Mouse (Mus musculus): ENCODE measurements around the gene C5ar2. TPM values are rescaled to one million over a fixed set of nuclear protein-coding genes. Genes with fewer than 3 reads are reported as not detected.
A peak's percentile ranks its signal among the peaks of the same experiment; 100 is the strongest.

Gene C5ar2
- total and polyA plus RNA-seq, 2 experiments from 2014 or later: 0.18 TPM; not detected in 1

DNA sequence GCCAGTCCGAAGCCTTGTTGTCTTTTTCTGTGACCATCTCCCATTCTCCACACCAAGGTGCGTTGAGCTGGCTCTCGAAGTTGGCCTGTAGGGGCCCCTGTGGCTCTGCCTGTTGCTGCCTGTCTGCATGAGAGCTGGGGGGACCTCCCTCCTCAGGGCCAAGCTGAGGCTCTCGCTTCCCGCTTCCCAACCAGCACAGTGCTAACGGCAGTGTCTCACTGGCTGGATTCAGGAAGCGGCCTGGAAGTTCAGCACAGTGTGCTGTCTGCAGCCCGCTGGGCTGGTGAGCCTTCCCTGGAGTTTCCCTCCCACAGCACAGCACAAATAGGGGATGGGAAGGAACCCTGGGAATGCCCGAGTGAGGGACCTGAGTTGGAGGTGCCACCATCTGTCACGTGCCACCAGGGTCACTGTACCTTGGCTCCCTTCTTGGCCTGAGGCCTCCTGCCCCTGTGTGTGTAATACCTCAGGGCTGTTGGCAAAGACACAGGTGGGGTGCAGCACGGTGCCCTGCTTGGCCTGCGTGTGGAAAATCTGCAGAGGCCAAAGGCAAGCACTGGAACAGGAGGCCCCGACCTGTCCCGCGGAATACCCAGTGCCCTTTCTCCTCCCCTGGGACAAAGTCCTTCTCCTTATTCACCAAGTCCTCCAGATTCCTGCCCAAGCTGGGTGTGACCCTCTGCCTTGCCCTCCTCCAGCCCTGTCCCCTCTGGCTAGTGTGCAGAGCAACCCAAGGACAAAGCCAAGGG lies 41.0 kb downstream of the C5ar2 start:
- peak; percentile 7; the same call in 1 of the 2 replicates for TF ChIP-seq CTCF (IDR thresholded peaks at IDR 0.05; ENCODE audit: low read depth)
- H3K4me3 ChIP-seq (ENCODE audit: low read length): no peak overlapping the region
- H3K4me2 ChIP-seq (ENCODE audit: low read depth, low read length): no peak overlapping the region
- peaks cover 58% of the 10 kb centered on the region for H3K36me3 ChIP-seq (ENCODE audit: insufficient read depth, low read length)
- ATAC-seq: no peak
- H3K27me3 ChIP-seq (ENCODE audit: insufficient read depth, low read length): no peaks in the 10 kb centered on the region
- H3K27ac ChIP-seq: no peak overlapping the region
- no peak overlapping the region for H3K9ac ChIP-seq (replicated peaks; ENCODE audit: low read length)
- no peaks in the 10 kb centered on the region for H3K9me3 ChIP-seq (ENCODE audit: low read length)
- DNase-seq (ENCODE audit: low spot score): no peak
- 85% methylated on average over 15 of the region's 15 CpGs for WGBS
- no peaks in the 10 kb centered on the region for H3K4me1 ChIP-seq (ENCODE audit: insufficient read depth, low read length)

GRCm38 (mm10) chr7:16201136-16201535 lies 42.8 kb downstream of the C5ar2 start:
- no peak overlapping the region for H3K4me2 ChIP-seq (ENCODE audit: low read depth, low read length)
- H3K9me3 ChIP-seq (ENCODE audit: low read length): no peaks in the 10 kb centered on the region
- H3K4me1 ChIP-seq (ENCODE audit: insufficient read depth, low read length): no peaks in the 10 kb centered on the region
- no peak overlapping the region for H3K4me3 ChIP-seq (ENCODE audit: low read length)
- H3K36me3 ChIP-seq (ENCODE audit: insufficient read depth, low read length): peaks cover 62% of the 10 kb centered on the region
- DNase-seq (ENCODE audit: low spot score): no peak
- 80% methylated on average over 6 of the region's 6 CpGs for WGBS
- no peak for TF ChIP-seq CTCF (IDR thresholded peaks at IDR 0.05; ENCODE audit: low read depth)
- ATAC-seq: no peak
- H3K9ac ChIP-seq (replicated peaks; ENCODE audit: low read length): no peak overlapping the region
- H3K27me3 ChIP-seq (ENCODE audit: insufficient read depth, low read length): no peaks in the 10 kb centered on the region
- H3K27ac ChIP-seq: no peak overlapping the region

GRCm38 (mm10) chr7:16198540-16198939 lies 45.4 kb downstream of the C5ar2 start:
- Histone ChIP-seq H3K4me3 (ENCODE audit: low read length) (no peak overlapping the region), H3K4me2 (ENCODE audit: low read depth, low read length) (no peak overlapping the region), H3K4me1 (ENCODE audit: insufficient read depth, low read length) (no peaks in the 10 kb centered on the region), H3K27me3 (ENCODE audit: insufficient read depth, low read length) (no peaks in the 10 kb centered on the region), H3K9ac (replicated peaks; ENCODE audit: low read length) (no peak overlapping the region), H3K27ac (no peak overlapping the region), H3K36me3 (ENCODE audit: insufficient read depth, low read length) (peaks cover 46% of the 10 kb centered on the region), H3K9me3 (ENCODE audit: low read length) (no peaks in the 10 kb centered on the region)
- 87% methylated on average over 11 of the region's 11 CpGs for WGBS
- no peak for ATAC-seq
- no peak for DNase-seq (ENCODE audit: low spot score)
- no peak for TF ChIP-seq CTCF (IDR thresholded peaks at IDR 0.05; ENCODE audit: low read depth)

- H3K9ac ChIP-seq (replicated peaks; ENCODE audit: low read length): no peak overlapping the region
- H3K4me1 ChIP-seq (ENCODE audit: insufficient read depth, low read length): no peaks in the 10 kb centered on the region
- peaks cover 39% of the 10 kb centered on the region for H3K36me3 ChIP-seq (ENCODE audit: insufficient read depth, low read length)
- ATAC-seq (no peak), DNase-seq (ENCODE audit: low spot score) (no peak)
- no peak overlapping the region for H3K27ac ChIP-seq
- H3K9me3 ChIP-seq (ENCODE audit: low read length): no peaks in the 10 kb centered on the region
- H3K27me3 ChIP-seq (ENCODE audit: insufficient read depth, low read length): no peaks in the 10 kb centered on the region
- WGBS: 91% methylated on average over 5 of the region's 5 CpGs
- H3K4me2 ChIP-seq (ENCODE audit: low read depth, low read length): no peak overlapping the region
- no peak for TF ChIP-seq CTCF (IDR thresholded peaks at IDR 0.05; ENCODE audit: low read depth)
- no peak overlapping the region for H3K4me3 ChIP-seq (ENCODE audit: low read length)
These were observed 46.8 kb downstream of the C5ar2 start for GRCm38 (mm10) chr7:16197166-16197565.

DNA sequence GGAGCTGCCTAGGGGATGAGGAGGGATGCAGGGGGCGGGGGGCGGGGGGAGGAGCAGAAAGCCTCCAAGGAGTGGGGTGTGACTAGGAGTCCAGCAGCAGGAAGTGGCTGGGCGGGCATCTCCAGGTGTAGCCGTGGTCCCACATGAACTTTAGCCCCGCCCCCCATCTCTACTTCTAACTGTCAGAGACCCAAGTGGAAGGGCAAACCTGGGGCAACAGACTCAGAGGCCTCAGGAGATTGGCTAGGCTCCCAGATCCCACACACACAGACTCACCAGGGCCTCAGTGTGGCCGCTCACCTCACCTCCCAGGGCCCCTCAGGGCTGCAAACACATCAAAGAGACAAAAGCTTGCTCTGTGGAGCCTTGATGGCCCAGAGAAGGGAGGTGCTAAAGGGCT lies 47.3 kb downstream of the C5ar2 start:
- Histone ChIP-seq H3K4me2 (ENCODE audit: low read depth, low read length) (no peak overlapping the region), H3K9ac (replicated peaks; ENCODE audit: low read length) (no peak overlapping the region), H3K4me1 (ENCODE audit: insufficient read depth, low read length) (no peaks in the 10 kb centered on the region), H3K4me3 (ENCODE audit: low read length) (no peak overlapping the region), H3K27me3 (ENCODE audit: insufficient read depth, low read length) (no peaks in the 10 kb centered on the region), H3K27ac (no peak overlapping the region), H3K9me3 (ENCODE audit: low read length) (no peaks in the 10 kb centered on the region), H3K36me3 (ENCODE audit: insufficient read depth, low read length) (peaks cover 35% of the 10 kb centered on the region)
- TF ChIP-seq CTCF (IDR thresholded peaks at IDR 0.05; ENCODE audit: low read depth): no peak
- 79% methylated on average over 6 of the region's 6 CpGs for WGBS
- DNase-seq (ENCODE audit: low spot score): no peak
- no peak for ATAC-seq

DNA sequence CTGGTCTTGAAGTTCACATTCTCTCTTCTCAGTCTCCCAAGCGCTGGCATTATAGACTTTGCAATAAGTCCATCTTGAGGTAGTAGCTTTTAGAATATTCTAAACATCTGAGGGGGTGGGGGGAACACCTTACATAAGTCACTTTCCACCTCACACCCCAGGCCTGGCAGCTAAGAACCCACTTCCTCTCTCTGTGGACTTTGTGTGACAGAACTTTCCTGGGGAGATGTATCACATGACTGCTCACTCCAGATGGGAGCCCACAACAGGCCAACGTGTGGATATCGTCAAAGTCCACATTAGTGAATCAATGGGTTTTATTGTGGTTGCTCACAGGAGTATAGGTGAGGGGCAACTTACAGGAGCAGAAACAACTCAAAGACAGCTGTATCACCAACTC lies 50.3 kb downstream of the C5ar2 start:
- H3K4me2 ChIP-seq (ENCODE audit: low read depth, low read length): no peak overlapping the region
- no peaks in the 10 kb centered on the region for H3K27me3 ChIP-seq (ENCODE audit: insufficient read depth, low read length)
- no peaks in the 10 kb centered on the region for H3K4me1 ChIP-seq (ENCODE audit: insufficient read depth, low read length)
- ATAC-seq (no peak), DNase-seq (ENCODE audit: low spot score) (no peak)
- no peak overlapping the region for H3K4me3 ChIP-seq (ENCODE audit: low read length)
- H3K9ac ChIP-seq (replicated peaks; ENCODE audit: low read length): no peak overlapping the region
- no peak overlapping the region for H3K27ac ChIP-seq
- 56% methylated on average over 3 of the region's 3 CpGs for WGBS
- H3K9me3 ChIP-seq (ENCODE audit: low read length): no peaks in the 10 kb centered on the region
- TF ChIP-seq CTCF (IDR thresholded peaks at IDR 0.05; ENCODE audit: low read depth): no peak
- H3K36me3 ChIP-seq (ENCODE audit: insufficient read depth, low read length): peaks cover 18% of the 10 kb centered on the region

DNA sequence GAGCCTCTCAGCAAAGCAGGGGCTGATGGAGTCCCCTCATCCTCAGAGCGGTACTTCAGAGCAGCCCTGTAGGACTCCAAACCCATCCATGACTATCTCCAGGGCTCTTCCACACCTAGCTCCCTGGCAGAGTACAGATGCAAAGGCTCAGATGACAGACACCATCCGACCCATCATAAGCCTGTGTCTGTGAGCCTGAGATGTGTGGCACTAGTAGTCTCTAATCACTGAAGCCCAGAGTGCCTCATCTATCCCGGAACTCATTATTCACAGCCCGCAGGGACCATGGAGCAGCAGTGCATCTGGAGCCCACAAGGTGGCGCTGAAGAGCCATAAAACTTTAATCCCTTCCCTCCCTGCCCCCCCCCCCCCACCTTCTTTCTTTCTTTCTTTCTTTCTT lies 51.6 kb downstream of the C5ar2 start:
- H3K4me2 ChIP-seq (ENCODE audit: low read depth, low read length): no peak overlapping the region
- H3K27me3 ChIP-seq (ENCODE audit: insufficient read depth, low read length): no peaks in the 10 kb centered on the region
- WGBS: 15% methylated on average over 5 of the region's 5 CpGs
- ATAC-seq (peak; percentile 60), DNase-seq (ENCODE audit: low spot score) (peak; percentile 86)
- no peak overlapping the region for H3K27ac ChIP-seq
- H3K4me1 ChIP-seq (ENCODE audit: insufficient read depth, low read length): no peaks in the 10 kb centered on the region
- H3K9ac ChIP-seq (replicated peaks; ENCODE audit: low read length): no peak overlapping the region
- no peaks in the 10 kb centered on the region for H3K9me3 ChIP-seq (ENCODE audit: low read length)
- no peak overlapping the region for H3K4me3 ChIP-seq (ENCODE audit: low read length)
- H3K36me3 ChIP-seq (ENCODE audit: insufficient read depth, low read length): peaks cover 4% of the 10 kb centered on the region; the same call in 1 of the 2 replicates
- TF ChIP-seq CTCF (IDR thresholded peaks at IDR 0.05; ENCODE audit: low read depth): peak; percentile 70

All from hindbrain, postnatal 0 days (tissue).